Mouse (Mus musculus) monocyte, adult 5-6 weeks (primary cell): ENCODE data around the gene Ptbp3. TPM values are rescaled to one million over a fixed set of nuclear protein-coding genes. Genes with fewer than 3 reads are reported as not detected.
"Not testable (repeated sequence)": the region's sequence is repeated elsewhere in the genome, so short reads cannot be mapped to it uniquely, and the experiment has no call there.

ENCODE experiments used
- ATAC-seq: fragments of 153-309, 156-312 bp; replicated peaks from 2 replicates; pipeline ENCODE4 v1.8.0; 2017; ENCODE audit warnings: mild to moderate bottlenecking; ENCODE audit not compliant: low TSS enrichment, insufficient number of reproducible peaks, severe bottlenecking, poor library complexity, low FRiP score
- total RNA-seq: library from RNA; stranded (forward); fragments of 200-1000, 200-491, 200-594 nt; gene quantifications from 3 replicates; pipeline ENCODE4 v1.2.3, GENCODE M21; 2017

Gene Ptbp3
- total RNA-seq, 1 experiment from 2014 or later: 308 TPM

DNA sequence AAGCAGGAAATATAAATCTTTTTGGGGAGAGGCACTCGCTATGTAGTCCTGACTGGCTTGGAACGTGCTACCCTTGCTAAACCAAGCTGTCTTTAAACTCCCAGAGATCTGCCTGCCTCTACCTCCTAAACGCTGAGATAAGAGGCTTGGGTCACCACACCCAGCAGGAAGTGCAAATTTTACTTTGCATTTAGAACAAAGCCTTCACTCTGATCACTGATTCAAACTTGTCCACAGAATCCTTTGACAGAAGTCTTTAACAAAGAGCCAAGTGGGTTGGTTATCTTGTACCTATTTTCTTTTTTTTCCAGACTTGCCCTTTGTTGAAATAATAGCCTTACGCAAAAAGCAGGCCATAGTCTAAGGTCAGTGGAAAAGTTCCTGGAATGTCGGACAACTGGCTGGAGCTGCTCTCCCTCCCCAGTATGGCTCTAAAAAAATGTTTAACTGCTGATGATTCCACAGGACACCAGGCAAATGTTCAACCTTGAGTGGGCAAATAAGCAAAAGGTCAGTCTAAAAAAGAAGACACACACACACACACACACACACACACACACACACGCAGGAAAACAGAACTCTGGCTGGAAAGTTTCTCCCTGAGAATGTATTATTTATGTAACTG is 9.0 kb upstream of the Ptbp3 start:
- no peak for ATAC-seq

- ATAC-seq: not testable (repeated sequence)
These were observed 8.2 kb upstream of the Ptbp3 start for GRCm38 (mm10) chr4:59557343-59557742.

DNA sequence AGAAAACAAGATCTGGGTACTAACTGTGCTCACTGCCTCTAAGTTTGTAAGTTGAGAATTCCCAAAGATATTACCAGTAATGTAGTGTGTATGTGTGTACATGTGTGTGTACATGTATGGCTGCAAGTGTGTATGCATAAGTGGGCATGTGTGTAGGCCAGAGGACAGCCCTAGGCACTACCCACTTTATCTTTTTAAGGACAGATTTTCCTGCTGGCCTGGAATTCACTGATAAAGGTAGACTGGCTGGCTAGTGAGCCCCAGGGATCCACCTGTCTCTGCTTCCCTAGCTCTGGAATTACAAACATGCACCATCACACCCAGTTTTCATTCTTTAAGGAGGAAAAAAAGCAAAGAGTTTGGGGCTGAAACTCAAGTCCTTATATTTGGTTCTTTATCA is 6.0 kb upstream of the Ptbp3 start:
- ATAC-seq: no peak

DNA sequence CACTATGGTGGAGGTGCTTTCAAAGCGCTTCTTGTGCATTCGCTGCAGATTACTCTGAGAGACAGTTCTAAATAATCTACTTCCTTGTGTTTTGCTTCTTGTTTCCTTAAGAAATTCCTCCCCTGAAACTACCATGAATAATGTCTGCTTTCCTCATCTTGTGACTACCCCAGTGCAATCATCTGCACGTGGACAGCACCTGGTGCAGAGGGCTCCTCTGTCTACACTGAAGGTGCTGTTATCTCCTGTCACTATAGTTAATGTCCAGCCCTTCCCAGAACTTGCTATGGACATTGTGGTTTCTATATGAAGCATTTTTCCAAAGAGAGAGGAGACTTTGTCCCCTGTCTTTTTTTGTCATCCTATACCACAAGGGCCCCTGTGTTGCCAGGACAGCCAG is 4.4 kb upstream of the Ptbp3 start:
- no peak for ATAC-seq

GRCm38 (mm10) chr4:59552835-59553234 is 3.7 kb upstream of the Ptbp3 start:
- no peak for ATAC-seq

DNA sequence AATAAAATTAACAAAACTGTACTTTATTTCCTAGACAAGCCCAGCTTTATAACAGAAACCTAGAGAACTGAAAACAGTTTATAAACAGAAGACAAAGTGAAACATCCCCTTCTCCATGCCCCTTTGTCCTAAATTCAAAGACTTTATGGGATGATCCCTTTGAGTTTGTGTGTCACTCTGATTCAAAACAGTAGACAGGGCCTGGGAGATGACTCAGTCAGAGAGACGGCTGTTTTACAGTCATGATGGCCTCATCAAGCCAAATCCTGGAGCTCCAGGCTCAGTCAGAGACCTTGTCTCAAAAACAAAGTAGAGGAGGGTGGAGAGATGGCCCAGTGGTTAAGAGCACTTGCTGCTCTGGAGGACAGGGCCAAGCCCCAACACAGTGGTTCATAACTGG is 2.7 kb upstream of the Ptbp3 start:
- ATAC-seq: no peak

DNA sequence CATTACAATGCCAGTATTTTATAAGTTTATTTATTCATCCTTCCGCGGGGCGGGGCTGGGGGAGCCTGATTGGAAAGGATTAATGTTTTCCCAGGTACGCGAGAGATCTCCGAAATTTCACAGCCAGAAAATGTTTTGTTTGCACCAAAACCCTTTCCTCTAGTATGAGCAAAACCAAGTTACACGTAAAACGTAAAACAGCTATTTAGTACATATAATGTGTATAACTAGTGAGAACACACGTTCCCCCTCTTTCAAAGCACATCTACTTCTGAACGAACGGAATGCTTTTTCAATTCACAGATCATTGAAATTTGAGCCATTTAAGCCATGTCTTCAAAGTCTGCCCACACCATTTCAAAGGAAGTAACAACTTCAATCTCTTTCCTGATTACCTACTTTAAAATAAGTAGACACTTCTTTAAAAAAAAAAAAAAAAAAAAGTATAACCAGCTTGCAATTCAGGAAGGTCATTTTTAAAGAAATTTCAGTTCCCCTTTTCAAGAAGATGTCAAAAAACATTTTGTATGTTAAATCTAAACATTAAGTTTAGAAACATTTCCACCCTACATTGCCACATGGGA is 905 bp upstream of the Ptbp3 start:
- no peak for ATAC-seq

DNA sequence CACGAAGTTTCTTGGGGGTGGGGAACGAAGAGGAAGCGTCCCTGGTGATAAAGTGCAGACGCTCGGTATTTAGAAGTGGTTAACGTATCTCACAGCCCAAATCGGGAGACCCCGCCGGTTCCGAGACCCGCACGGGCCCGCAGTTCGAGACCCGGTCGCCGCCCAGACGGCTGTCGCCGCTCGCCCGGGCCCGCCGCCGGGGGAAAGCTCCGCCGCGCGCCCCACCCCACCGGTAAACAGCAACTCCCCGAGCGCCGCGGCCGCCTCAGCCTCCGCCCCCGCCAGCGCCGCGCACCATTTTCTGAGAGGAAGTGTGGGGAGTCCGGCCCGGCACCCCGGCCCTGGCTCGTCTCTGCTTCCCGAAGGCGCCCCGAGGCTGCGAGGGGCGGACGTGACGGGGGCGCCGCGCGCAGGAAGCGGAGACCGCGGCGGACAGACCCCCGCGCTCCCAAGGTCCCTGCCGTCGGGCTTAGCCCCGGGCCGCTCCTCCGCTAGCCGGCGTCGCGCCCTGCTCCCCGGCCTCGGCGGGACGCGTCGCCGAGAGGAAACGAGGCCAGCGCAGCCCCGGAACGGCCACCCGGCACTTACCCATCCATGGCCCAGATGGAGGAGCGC is 497 bp downstream of the Ptbp3 start:
- no peak; the same call in 1 of the 2 replicates for ATAC-seq

DNA sequence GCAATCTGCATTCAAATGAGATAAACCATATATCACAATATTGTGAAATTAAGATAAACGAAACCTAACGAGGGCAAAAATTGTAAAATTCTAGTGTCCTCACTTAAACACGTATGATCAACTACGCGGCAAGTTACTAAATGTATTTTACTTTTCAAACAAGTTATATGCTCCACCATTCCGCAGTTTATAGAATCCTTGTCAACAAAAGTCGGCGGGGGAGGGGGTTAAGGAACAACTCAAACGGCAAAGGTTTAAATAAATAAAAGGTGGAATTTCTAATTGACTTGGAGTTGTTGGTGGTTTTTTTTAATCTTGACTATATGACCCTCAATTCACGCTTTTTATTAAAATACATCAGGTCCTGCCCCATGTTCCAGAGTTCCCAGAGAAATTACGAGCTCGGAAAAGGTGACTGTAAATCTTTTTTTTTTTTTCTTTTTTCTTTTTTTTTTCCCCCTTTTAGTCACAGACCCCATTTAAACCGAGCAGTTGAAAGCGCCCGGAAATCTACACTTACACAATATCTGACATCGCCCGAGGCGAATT is 1.1 kb downstream of the Ptbp3 start:
- no peak for ATAC-seq

- no peak for ATAC-seq
These were observed 1.9 kb downstream of the Ptbp3 start for GRCm38 (mm10) chr4:59547136-59547889.

- ATAC-seq: no peak
These were observed 2.7 kb downstream of the Ptbp3 start for GRCm38 (mm10) chr4:59546285-59547071.

- ATAC-seq: 0 out of 2 replicates have a peak, but pooled peaks have one; percentile 20
These were observed 4.5 kb downstream of the Ptbp3 start for GRCm38 (mm10) chr4:59544654-59545053.

DNA sequence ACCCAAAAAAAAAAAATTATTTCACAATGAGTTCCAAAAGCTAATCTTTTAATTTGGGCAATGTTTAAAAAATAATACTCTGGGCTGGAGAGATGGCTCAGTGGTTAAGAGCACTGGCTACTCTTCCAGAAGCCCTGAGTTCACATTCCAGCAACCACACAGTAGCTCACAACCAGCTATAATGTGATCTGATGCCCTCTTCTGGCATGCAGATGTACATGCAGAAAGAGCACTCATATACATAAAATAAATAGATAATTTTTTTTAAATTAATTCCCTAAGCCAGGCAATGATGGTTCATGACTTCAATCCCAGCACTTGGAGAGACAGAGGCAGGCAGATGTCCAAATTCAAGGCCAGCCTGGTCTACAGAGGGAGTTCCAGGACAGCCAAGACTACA is 6.2 kb downstream of the Ptbp3 start:
- ATAC-seq: no peak

- ATAC-seq: no peak
These were observed 12.9 kb downstream of the Ptbp3 start for GRCm38 (mm10) chr4:59536281-59536680.

DNA sequence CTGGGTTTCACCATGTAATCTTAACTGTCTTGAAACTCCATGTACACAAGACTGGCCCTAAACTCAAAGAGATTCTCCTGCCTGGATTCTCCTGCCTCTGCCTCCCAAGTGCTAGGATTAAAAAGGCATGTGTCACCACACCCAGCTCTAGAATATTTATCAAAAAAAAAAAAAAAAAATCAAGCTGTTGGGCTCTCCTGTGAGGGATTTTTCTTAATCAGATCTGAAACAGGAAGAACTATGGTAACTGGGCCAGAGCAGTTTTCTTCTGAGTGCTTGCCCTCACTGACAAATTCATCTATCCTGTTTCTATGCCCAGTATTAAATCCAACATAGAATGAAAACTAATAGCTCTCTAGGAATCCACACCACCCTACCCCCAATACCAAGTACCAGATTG is 13.5 kb downstream of the Ptbp3 start:
- no peak for ATAC-seq

GRCm38 (mm10) chr4:59533268-59533667 is 15.9 kb downstream of the Ptbp3 start:
- no peak for ATAC-seq

DNA sequence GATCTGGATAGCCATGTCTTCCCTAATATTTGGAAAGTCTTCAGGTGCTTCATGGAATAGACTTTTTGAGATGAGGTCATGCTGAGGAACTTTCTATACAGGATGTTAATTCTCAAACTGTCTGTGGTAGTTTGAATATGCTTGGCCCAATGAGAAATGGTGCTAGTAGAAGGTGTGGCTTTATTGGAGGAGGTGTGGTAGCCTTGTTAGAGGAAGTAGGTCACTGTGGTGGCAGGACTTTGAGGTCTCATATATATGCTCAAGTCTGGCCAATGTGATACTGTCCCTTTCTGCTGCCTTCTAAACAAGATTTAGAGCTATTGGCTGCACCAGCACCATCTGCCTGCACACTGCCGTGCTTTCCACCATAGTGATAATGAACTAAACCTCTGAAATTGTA is 18.0 kb downstream of the Ptbp3 start:
- peak; percentile 92 for ATAC-seq

- no peak for ATAC-seq
These were observed 21.7 kb downstream of the Ptbp3 start for GRCm38 (mm10) chr4:59527470-59527869.

- no peak for ATAC-seq
These were observed 22.4 kb downstream of the Ptbp3 start for GRCm38 (mm10) chr4:59526728-59527127.
